Mouse (Mus musculus) erythroblast, embryonic 14.5 days (primary cell): Measurements from ENCODE around the gene Entpd8. TPM values are rescaled to one million over a fixed set of nuclear protein-coding genes. Genes with fewer than 3 reads are reported as not detected.

ENCODE experiments used
- H3K27me3 ChIP-seq: 2 replicates; pipeline ENCODE4 v1.6.1; 2012; ENCODE audit warnings: inconsistent platforms; ENCODE audit not compliant: control insufficient read depth
- H3K36me3 ChIP-seq: 2 replicates; pipeline ENCODE4 v1.6.1; 2012; ENCODE audit warnings: mild to moderate bottlenecking, inconsistent platforms; ENCODE audit not compliant: control insufficient read depth
- H3K4me1 ChIP-seq: 2 replicates; pipeline ENCODE4 v1.6.1; 2012; ENCODE audit warnings: inconsistent platforms; ENCODE audit not compliant: control insufficient read depth
- H3K4me3 ChIP-seq: replicated peaks from 2 replicates; pipeline ENCODE3; 2012; ENCODE audit warnings: moderate library complexity, mild to moderate bottlenecking, inconsistent platforms
- H3K9me3 ChIP-seq: 2 replicates; pipeline ENCODE4 v1.6.1; 2012; ENCODE audit warnings: low read length, inconsistent platforms, mixed read lengths; ENCODE audit not compliant: control insufficient read depth
- GATA1 ChIP-seq: IDR thresholded peaks from 2 replicates; pipeline ENCODE4 v1.6.1; 2012; ENCODE audit warnings: low read length, inconsistent platforms, mixed read lengths
- TAL1 ChIP-seq: IDR thresholded peaks from 3 replicates; pipeline ENCODE4 v1.6.1; 2012; ENCODE audit warnings: low read length, inconsistent platforms, mixed read lengths
- polyA plus RNA-seq: library from polyadenylated mRNA; stranded (reverse); fragments of >175 nt; gene quantifications from 2 replicates; pipeline ENCODE4 v1.2.3, GENCODE M21; 2012

The Entpd8 gene
- polyA plus RNA-seq, 1 experiment, result 0.04 TPM

GRCm38 (mm10) chr2:25109487-25109886, 29.4 kb downstream of the Entpd8 start:
- Histone ChIP-seq H3K9me3 (no peaks in the 10 kb centered on the region), H3K27me3 (no peaks in the 10 kb centered on the region), H3K4me1 (peaks cover 59% of the 10 kb centered on the region), H3K36me3 (no peaks in the 10 kb centered on the region), H3K4me3 (no peak overlapping the region)
- TF ChIP-seq TAL1, result no peak
- no peak for TF ChIP-seq GATA1

- Histone ChIP-seq H3K9me3 (no peaks in the 10 kb centered on the region), H3K4me1 (peaks cover 63% of the 10 kb centered on the region), H3K27me3 (no peaks in the 10 kb centered on the region), H3K4me3 (no peak overlapping the region), H3K36me3 (no peaks in the 10 kb centered on the region)
- TF ChIP-seq GATA1 (no peak), TAL1 (no peak)
These were observed 30.5 kb downstream of the Entpd8 start for GRCm38 (mm10) chr2:25110505-25111183.

- no peaks in the 10 kb centered on the region for H3K36me3 ChIP-seq
- peaks cover 65% of the 10 kb centered on the region for H3K4me1 ChIP-seq
- H3K4me3 ChIP-seq, result no peak overlapping the region
- H3K9me3 ChIP-seq, result no peaks in the 10 kb centered on the region
- TF ChIP-seq GATA1, result no peak
- TF ChIP-seq TAL1, result no peak
- no peaks in the 10 kb centered on the region for H3K27me3 ChIP-seq
These were observed 31.2 kb downstream of the Entpd8 start for GRCm38 (mm10) chr2:25111184-25111791.

- Histone ChIP-seq H3K36me3 (no peaks in the 10 kb centered on the region), H3K9me3 (no peaks in the 10 kb centered on the region), H3K27me3 (no peaks in the 10 kb centered on the region), H3K4me1 (peaks cover 51% of the 10 kb centered on the region), H3K4me3 (no peak overlapping the region)
- TF ChIP-seq GATA1 (no peak), TAL1 (no peak)
These were observed 34.2 kb downstream of the Entpd8 start for GRCm38 (mm10) chr2:25114308-25114707.

GRCm38 (mm10) chr2:25115442-25115841, 35.3 kb downstream of the Entpd8 start:
- peaks cover 42% of the 10 kb centered on the region for H3K4me1 ChIP-seq
- H3K27me3 ChIP-seq, result no peaks in the 10 kb centered on the region
- H3K4me3 ChIP-seq, result no peak overlapping the region
- TF ChIP-seq TAL1 (no peak), GATA1 (no peak)
- no peaks in the 10 kb centered on the region for H3K36me3 ChIP-seq
- no peaks in the 10 kb centered on the region for H3K9me3 ChIP-seq

GRCm38 (mm10) chr2:25120963-25121362, 40.9 kb downstream of the Entpd8 start:
- Histone ChIP-seq H3K9me3 (no peaks in the 10 kb centered on the region), H3K4me3 (no peak overlapping the region), H3K36me3 (no peaks in the 10 kb centered on the region), H3K4me1 (peaks cover 25% of the 10 kb centered on the region), H3K27me3 (no peaks in the 10 kb centered on the region)
- no peak for TF ChIP-seq TAL1
- TF ChIP-seq GATA1, result no peak

GRCm38 (mm10) chr2:25122666-25123065, 42.6 kb downstream of the Entpd8 start:
- no peaks in the 10 kb centered on the region for H3K36me3 ChIP-seq
- H3K9me3 ChIP-seq, result no peaks in the 10 kb centered on the region
- H3K27me3 ChIP-seq, result no peaks in the 10 kb centered on the region
- peaks cover 27% of the 10 kb centered on the region for H3K4me1 ChIP-seq
- H3K4me3 ChIP-seq, result no peak overlapping the region
- TF ChIP-seq GATA1, result no peak
- no peak for TF ChIP-seq TAL1

- TF ChIP-seq GATA1 (no peak), TAL1 (no peak)
- H3K27me3 ChIP-seq, result no peaks in the 10 kb centered on the region
- no peak overlapping the region for H3K4me3 ChIP-seq
- no peaks in the 10 kb centered on the region for H3K36me3 ChIP-seq
- peaks cover 30% of the 10 kb centered on the region for H3K4me1 ChIP-seq
- no peaks in the 10 kb centered on the region for H3K9me3 ChIP-seq
These were observed 43.4 kb downstream of the Entpd8 start for GRCm38 (mm10) chr2:25123527-25123926.

- H3K36me3 ChIP-seq, result no peaks in the 10 kb centered on the region
- no peaks in the 10 kb centered on the region for H3K27me3 ChIP-seq
- H3K9me3 ChIP-seq, result no peaks in the 10 kb centered on the region
- TF ChIP-seq GATA1 (no peak), TAL1 (no peak)
- H3K4me1 ChIP-seq, result peaks cover 32% of the 10 kb centered on the region
- H3K4me3 ChIP-seq, result no peak overlapping the region
These were observed 44.3 kb downstream of the Entpd8 start for GRCm38 (mm10) chr2:25124411-25124810.

GRCm38 (mm10) chr2:25125146-25125545, 45.0 kb downstream of the Entpd8 start:
- H3K4me1 ChIP-seq, result peaks cover 37% of the 10 kb centered on the region
- H3K36me3 ChIP-seq, result no peaks in the 10 kb centered on the region
- no peaks in the 10 kb centered on the region for H3K27me3 ChIP-seq
- no peak overlapping the region for H3K4me3 ChIP-seq
- no peaks in the 10 kb centered on the region for H3K9me3 ChIP-seq
- TF ChIP-seq TAL1, result no peak
- no peak for TF ChIP-seq GATA1
